8 mouse cellular contexts compared by ENCODE assay signal in the genomic region with DNA sequence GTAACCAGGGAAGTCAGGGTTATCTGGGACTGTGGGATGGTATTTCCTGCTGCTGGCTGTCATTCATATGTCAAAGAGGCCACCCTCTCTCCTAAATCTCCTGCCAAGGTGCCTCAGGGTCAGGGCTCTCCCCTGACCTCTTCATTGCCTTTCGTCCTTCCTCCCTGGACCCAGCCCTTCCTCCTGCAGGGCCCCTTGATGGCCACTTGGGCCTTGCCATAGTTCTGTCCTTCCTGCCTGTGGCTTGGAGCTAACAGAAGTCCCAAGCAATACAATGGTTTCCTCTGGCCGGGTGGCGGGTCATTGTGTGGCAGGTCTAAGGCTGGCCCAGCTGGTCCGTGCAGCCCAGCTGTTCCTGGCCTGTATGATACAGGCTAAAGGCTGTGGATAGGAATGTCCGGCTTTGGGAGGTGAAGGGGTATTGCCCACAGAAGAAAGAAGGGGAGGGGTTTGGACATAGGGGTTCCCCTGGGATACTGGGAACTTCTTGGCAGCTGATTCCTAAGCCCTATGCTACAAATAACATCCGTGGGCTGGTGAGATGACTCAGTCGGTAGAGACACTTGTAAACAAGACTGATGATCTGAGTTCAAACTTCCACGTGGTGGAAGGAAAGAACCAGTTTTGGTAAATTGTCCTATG. TPM values are rescaled to one million over a fixed set of nuclear protein-coding genes. Genes with fewer than 3 reads are reported as not detected.
DNase-seq lines count a peak whose midpoint lies in the region; ATAC-seq and TF ChIP-seq lines count a peak whose summit lies in the region.

No protein-coding gene starts in this region.

- peaks cover 20% of the 10 kb centered on the region for H3K4me1 ChIP-seq in embryonic facial prominence, embryonic 13.5 days

- H3K27me3 ChIP-seq in embryonic facial prominence, embryonic 13.5 days: no peaks in the 10 kb centered on the region

- peak overlapping the region; percentile 71 for H3K27ac ChIP-seq in gastrocnemius, adult 2 months
- H3K27ac ChIP-seq in embryonic facial prominence, embryonic 13.5 days: peak overlapping the region; percentile 4; the same call in 1 of the 2 replicates

- intact Hi-C loops in gastrocnemius, adult 2 months (cut with DNase I): no loop called here

- no peaks in the 10 kb centered on the region for H3K36me3 ChIP-seq in embryonic facial prominence, embryonic 13.5 days

- H3K4me3 ChIP-seq in gastrocnemius, adult 2 months: no peak overlapping the region
- no peak overlapping the region for H3K4me3 ChIP-seq in embryonic facial prominence, embryonic 13.5 days

- 35% methylated on average over 8 of the region's 8 CpGs for WGBS in embryonic facial prominence, embryonic 13.5 days

- H3K9ac ChIP-seq in embryonic facial prominence, embryonic 13.5 days: 0 out of 2 replicates have a peak overlapping the region, but pooled peaks have one; percentile 21

- no peak for ATAC-seq in embryonic facial prominence, embryonic 13.5 days (ENCODE audit: insufficient number of reproducible peaks, insufficient read depth, low FRiP score, low TSS enrichment, low read depth)
- no peak for ATAC-seq in cerebellum, adult (ENCODE audit: insufficient number of reproducible peaks, low FRiP score, low TSS enrichment)

- H3K9me3 ChIP-seq in embryonic facial prominence, embryonic 13.5 days: no peaks in the 10 kb centered on the region

- DNase-seq in gastrocnemius, adult 2 months: peak; percentile 56
- no peak for DNase-seq in gastrocnemius, postnatal 10 days
- DNase-seq in kidney, adult 9 months: peak; percentile 59
- DNase-seq in lung, postnatal 4 days: peak; percentile 63 to 82
- no peak for DNase-seq in urinary bladder, adult 18-20 months (ENCODE audit: low spot score in 2 of 2)
- no peak for DNase-seq in right cerebral cortex, postnatal 14 days

- H3K4me2 ChIP-seq in embryonic facial prominence, embryonic 13.5 days: no peak overlapping the region

- peak; percentile 36; the same call in 1 of the 2 replicates for TF ChIP-seq CTCF in gastrocnemius, adult 2 months (IDR thresholded peaks at IDR 0.05)

RNA-seq across cellular contexts. Expression of gene Gm17455, which starts 25.5 kb away (rescaled TPM):
- under 1 TPM in 1 of 2 experiments, not detected in 1; 0.31 TPM for total RNA-seq in gastrocnemius, adult 2 months (2021)
- not detected for total RNA-seq in gastrocnemius, postnatal 10 days (2021)
- 1.9 and 2.0 TPM in 2 replicates for polyA plus RNA-seq in embryonic facial prominence, embryonic 13.5 days (2015; fragmentation: Nextera tagmentation; extraction: Ambion mirVana)

RNA-seq across cellular contexts. Expression of gene Vsir, which starts 27.4 kb away (rescaled TPM):
- total RNA-seq in gastrocnemius, adult 2 months (2021): 1 to 10 TPM; 6.2 to 6.4 TPM
- total RNA-seq in gastrocnemius, postnatal 10 days (2021): 10 to 100 TPM; 16.2 to 18.4 TPM
- 1.5 and 1.9 TPM in 2 replicates for polyA plus RNA-seq in embryonic facial prominence, embryonic 13.5 days (2015; fragmentation: Nextera tagmentation; extraction: Ambion mirVana)

Comparison
In these comparisons a context has a peak if more than half of its experiments do, and no peak if none do; other contexts are left out.
1. DNase-seq: peak in gastrocnemius, adult 2 months (single experiment), kidney, adult 9 months (single experiment) and lung, postnatal 4 days (2 of 2); none in gastrocnemius, postnatal 10 days (single experiment), urinary bladder, adult 18-20 months (0 of 2) and right cerebral cortex, postnatal 14 days (single experiment).